Mouse (Mus musculus) megakaryocyte, adult 5-6 weeks (primary cell): ENCODE data around the gene Nbas. TPM values are rescaled to one million over a fixed set of nuclear protein-coding genes. Genes with fewer than 3 reads are reported as not detected.

Experiments used
- ATAC-seq: 2 replicates; pipeline ENCODE4 v1.8.0; 2016; ENCODE audit warnings: mild to moderate bottlenecking, inconsistent platforms; ENCODE audit not compliant: poor library complexity, severe bottlenecking
- total RNA-seq, 2 experiments: library from RNA; stranded (forward) in 1 of 2; stranded (reverse) in 1 of 2; fragments of 153-499, 151-499 nt in 1 of 2; fragments of 221-1000, 200-1000 nt in 1 of 2; gene quantifications; 2 replicates each; pipeline versions ENCODE4 v1.2.3 to v1.2.4; 2015 to 2017

The Nbas gene
- total RNA-seq, 2 experiments from 2014 or later: 9.0 to 9.6 TPM

GRCm38 (mm10) chr12:13613041-13613440, 344.1 kb downstream of the Nbas start:
- ATAC-seq: no peak

DNA sequence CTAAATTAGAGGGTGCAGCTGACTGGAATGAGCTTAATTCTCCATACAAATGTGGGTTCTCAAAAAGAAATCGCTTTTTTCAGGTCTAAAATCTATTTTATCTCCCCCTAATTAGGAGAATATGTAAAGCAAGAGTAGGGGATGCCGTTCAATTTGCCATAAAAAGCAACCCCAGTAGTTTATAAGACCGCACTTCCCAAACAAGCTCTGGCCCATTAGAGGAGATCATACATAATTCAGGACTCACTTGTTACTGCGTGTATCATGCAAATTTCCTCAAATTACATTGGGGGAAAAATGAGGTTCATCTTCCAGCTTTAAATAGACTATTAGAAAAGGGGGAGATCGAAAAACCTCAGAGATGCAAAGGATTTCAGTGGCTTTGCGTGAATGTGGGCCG, 346.7 kb downstream of the Nbas start:
- no peak for ATAC-seq

DNA sequence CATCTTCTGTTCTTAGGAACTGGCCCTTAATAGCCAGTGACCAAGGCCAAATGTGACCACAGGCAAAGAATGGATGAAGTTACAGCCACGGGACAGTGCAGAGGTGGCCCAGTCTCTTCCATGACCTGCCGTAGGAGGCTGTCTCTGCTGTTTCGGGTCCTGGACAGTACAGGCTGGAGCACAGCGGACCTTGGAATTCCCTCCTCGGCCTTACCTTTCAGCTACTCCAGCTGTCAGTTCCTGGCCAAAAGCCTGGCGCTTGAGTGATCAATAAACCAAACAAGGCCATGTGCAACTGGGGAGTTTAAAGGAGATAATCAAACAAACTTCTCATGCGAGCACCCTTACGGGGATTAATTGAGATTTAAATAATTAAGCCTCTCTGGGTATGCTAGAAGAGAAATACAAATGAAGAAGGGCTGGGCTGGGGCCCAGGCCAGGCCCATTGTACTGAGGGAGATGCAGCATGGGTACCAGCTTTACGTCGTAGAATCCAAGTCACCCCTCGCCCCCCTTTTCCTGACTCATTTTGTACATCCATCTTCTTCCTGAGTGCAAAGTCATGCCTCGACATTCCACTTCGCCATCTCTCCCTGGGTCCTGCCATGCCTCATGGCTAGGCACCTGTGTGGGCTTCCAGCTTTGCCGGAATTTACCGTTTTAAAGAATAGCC, 353.4 kb downstream of the Nbas start:
- ATAC-seq: no peak

GRCm38 (mm10) chr12:13626803-13627706, 358.1 kb downstream of the Nbas start:
- ATAC-seq: no peak

Other genes starting within 250 kb of the Nbas start
- gene Ddx1, start 19.9 kb upstream of the Nbas start, total RNA-seq (2015): 26.9 and 33.1 TPM in 2 replicates
- 55.5 and 64.0 TPM in 2 replicates for gene Ddx1, start 19.9 kb upstream of the Nbas start, total RNA-seq (2017)